Mouse (Mus musculus) heart, embryonic 14.5 days (tissue): Measurements from ENCODE around the gene Gm44965. TPM values are rescaled to one million over a fixed set of nuclear protein-coding genes. Genes with fewer than 3 reads are reported as not detected.
"Not testable (repeated sequence)": the region's sequence is repeated elsewhere in the genome, so short reads cannot be mapped to it uniquely, and the experiment has no call there.

Experiments
- ATAC-seq: fragments of 200-750 bp; cut with Nextera tagmentation; 2 replicates; pipeline ENCODE4 v1.8.0; 2017; ENCODE audit warnings: low read depth, moderate TSS enrichment; ENCODE audit not compliant: insufficient number of reproducible peaks, insufficient read depth, low FRiP score
- H3K27ac ChIP-seq, 2 experiments: fragments of 200-500 bp in 1 of 2; fragments of 300-500 bp in 1 of 2; sonication (generic) in 1 of 2; replicated peaks in 1 of 2; 2 replicates each; pipeline ENCODE4 v1.5.1; 2012 to 2014; ENCODE audit warnings: low read depth in 2 of 2, low read length in 2 of 2, control low read depth in 1 of 2, mild to moderate bottlenecking in 1 of 2, mixed read lengths in 1 of 2; ENCODE audit not compliant: control insufficient read depth in 1 of 2, insufficient read depth in 1 of 2
- H3K27me3 ChIP-seq: fragments of 300-500 bp; sonication (generic); 2 replicates; pipeline ENCODE4 v1.6.1; 2014; ENCODE audit warnings: mild to moderate bottlenecking, low read length, control low read depth; ENCODE audit not compliant: control insufficient read depth, insufficient read depth
- H3K36me3 ChIP-seq: fragments of 300-500 bp; sonication (generic); 2 replicates; pipeline ENCODE4 v1.6.1; 2014; ENCODE audit warnings: mild to moderate bottlenecking, control low read depth, low read length, mixed read lengths; ENCODE audit not compliant: control insufficient read depth, insufficient read depth
- H3K4me1 ChIP-seq, 2 experiments: fragments of 200-500 bp in 1 of 2; fragments of 300-500 bp in 1 of 2; sonication (generic) in 1 of 2; 2 replicates each; pipeline ENCODE4 v1.6.1; 2012 to 2014; ENCODE audit warnings: low read length in 2 of 2, control low read depth in 1 of 2, mixed read lengths in 1 of 2; ENCODE audit not compliant: control insufficient read depth in 2 of 2, insufficient read depth in 2 of 2
- H3K4me2 ChIP-seq: fragments of 300-500 bp; sonication (generic); 2 replicates; pipeline ENCODE4 v1.6.1; 2014; ENCODE audit warnings: mild to moderate bottlenecking, low read length
- H3K4me3 ChIP-seq, 2 experiments: fragments of 200-500 bp in 1 of 2; fragments of 300-500 bp in 1 of 2; sonication (generic) in 1 of 2; 2 replicates each; pipeline ENCODE4 v1.5.1; 2012 to 2014; ENCODE audit warnings: low read length in 2 of 2, mild to moderate bottlenecking in 2 of 2, control low read depth in 1 of 2, low read depth in 1 of 2, moderate library complexity in 1 of 2; ENCODE audit not compliant: control insufficient read depth in 1 of 2, insufficient read depth in 1 of 2
- H3K9ac ChIP-seq: fragments of 300-500 bp; sonication (generic); 2 replicates; pipeline ENCODE4 v1.6.1; 2014; ENCODE audit warnings: mild to moderate bottlenecking, low read length
- H3K9me3 ChIP-seq: fragments of 300-500 bp; sonication (generic); 2 replicates; pipeline ENCODE4 v1.6.1; 2016; ENCODE audit warnings: low read length, control low read depth; ENCODE audit not compliant: control insufficient read depth
- WGBS: fragments of 180-500 bp; shearing (Covaris S2); extraction: QIAGEN DNeasy Blood & Tissue Kit; methylation state at CpG from one replicate; pipeline ENCODE4 v1.1.7; 2014; 5-methylcytosine and 5-hydroxymethylcytosine counted together
- polyA plus RNA-seq: library from polyadenylated mRNA; unstranded; fragments of >200 nt; fragmentation: Nextera tagmentation; extraction: Ambion mirVana; gene quantifications from 2 replicates; pipeline ENCODE4 v1.2.1, GENCODE M21; 2014

Gm44965 gene
- polyA plus RNA-seq, 1 experiment from 2014 or later, result 0.84 TPM

DNA sequence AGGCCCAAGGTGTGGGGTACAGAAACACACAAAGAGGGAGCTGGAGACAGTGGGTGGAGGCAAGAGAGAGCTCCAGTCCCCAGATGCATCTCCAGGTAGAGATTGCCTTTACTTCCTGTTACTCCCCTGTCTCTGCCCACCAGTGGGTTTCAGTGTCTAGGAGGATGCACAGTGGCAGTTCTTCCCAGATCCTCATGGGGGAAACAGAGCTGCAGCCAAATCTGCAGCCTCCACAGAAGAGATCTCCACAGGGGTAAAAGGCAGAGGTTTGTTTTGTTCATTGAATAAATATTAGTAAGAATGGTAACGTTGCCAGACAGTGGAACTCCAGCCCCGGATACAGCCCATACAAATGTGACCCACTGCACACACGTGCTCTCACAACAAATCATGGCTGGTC lies 16.9 kb downstream of the Gm44965 start:
- H3K9me3 ChIP-seq, result no peaks in the 10 kb centered on the region
- WGBS, result 88% methylated on average over 3 of the region's 3 CpGs
- H3K36me3 ChIP-seq, result peaks cover 20% of the 10 kb centered on the region
- no peak overlapping the region for H3K4me3 ChIP-seq
- no peaks in the 10 kb centered on the region for H3K27me3 ChIP-seq
- peaks cover 0 to 6% of the 10 kb centered on the region in 2 experiments; a peak in 1 of 4 replicates for H3K4me1 ChIP-seq
- ATAC-seq, result no peak
- no peak overlapping the region for H3K27ac ChIP-seq
- no peak overlapping the region for H3K9ac ChIP-seq
- no peak overlapping the region for H3K4me2 ChIP-seq

DNA sequence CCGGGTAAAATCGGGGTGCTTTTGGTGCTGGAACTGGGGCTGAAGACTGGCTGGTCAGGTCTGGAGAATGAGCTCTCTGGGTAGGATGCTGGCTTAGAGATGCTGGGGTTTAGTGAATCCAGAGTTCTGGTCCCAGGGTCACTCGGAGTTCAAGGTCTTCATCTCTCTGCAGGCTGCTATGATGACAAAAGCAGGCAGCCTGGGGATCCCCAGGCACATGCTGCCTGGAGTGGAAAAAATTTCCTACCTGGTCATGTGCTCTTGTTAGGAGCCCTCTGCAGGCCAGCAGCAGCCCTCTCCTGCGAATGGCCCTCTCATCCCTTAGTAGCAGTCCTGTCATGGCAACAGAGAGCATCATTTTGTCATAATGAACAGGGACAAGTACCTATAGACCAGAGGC lies 19.7 kb downstream of the Gm44965 start:
- H3K4me1 ChIP-seq, result peaks cover 0 to 6% of the 10 kb centered on the region in 2 experiments; a peak in 1 of 4 replicates
- peaks cover 20% of the 10 kb centered on the region for H3K36me3 ChIP-seq
- WGBS, result 74% methylated on average over 4 of the region's 4 CpGs
- H3K4me3 ChIP-seq, result no peak overlapping the region
- H3K9me3 ChIP-seq, result no peaks in the 10 kb centered on the region
- H3K27me3 ChIP-seq, result no peaks in the 10 kb centered on the region
- no peak overlapping the region for H3K27ac ChIP-seq
- no peak for ATAC-seq
- no peak overlapping the region for H3K9ac ChIP-seq
- no peak overlapping the region for H3K4me2 ChIP-seq

DNA sequence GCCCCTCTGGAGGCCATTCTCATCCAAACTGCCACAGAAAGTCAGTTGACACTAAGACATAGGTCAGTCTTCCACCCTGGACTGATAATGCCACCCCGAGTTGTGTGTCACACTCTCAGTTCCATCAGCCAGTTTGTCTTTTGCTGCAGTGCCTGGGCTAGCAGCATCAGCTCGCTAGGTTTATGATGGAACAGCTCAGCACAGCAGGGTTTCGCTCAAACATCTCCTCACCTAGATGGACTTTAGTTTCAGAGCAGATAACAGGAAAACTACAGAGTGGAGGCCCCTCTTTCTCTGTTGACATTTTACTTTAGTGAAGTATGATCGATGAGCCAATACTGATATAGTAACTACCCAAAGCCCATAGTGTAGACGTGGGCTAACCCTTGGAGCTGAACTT lies 21.0 kb downstream of the Gm44965 start:
- no peaks in the 10 kb centered on the region for H3K9me3 ChIP-seq
- H3K9ac ChIP-seq, result no peak overlapping the region
- no peak overlapping the region for H3K4me2 ChIP-seq
- no peak overlapping the region for H3K27ac ChIP-seq
- H3K4me1 ChIP-seq, result no peaks in the 10 kb centered on the region
- no peak overlapping the region for H3K4me3 ChIP-seq
- no peak for ATAC-seq
- no peaks in the 10 kb centered on the region for H3K27me3 ChIP-seq
- H3K36me3 ChIP-seq, result peaks cover 28% of the 10 kb centered on the region
- whole genome bisulfite sequencing, result 89% methylated on average over 5 of the region's 5 CpGs

DNA sequence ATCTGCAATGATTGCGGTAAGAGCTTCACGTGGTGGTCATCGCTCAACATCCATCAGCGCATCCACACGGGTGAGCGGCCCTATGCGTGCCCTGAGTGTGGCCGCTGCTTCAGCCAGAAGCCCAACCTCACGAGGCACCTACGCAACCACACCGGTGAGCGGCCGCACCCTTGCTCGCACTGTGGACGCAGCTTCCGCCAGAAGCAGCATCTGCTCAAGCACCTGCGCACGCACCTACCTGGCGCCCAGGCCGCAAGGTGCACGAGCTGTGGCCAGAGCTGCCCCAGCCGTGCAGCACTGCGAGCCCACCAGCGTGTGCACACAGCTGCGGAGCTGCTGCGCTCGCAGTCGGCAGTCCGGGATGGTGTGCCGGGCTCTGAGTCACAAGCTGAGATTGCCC lies 26.3 kb downstream of the Gm44965 start:
- Histone ChIP-seq H3K36me3 (peaks cover 31% of the 10 kb centered on the region), H3K4me2 (no peak overlapping the region), H3K9me3 (no peaks in the 10 kb centered on the region), H3K9ac (no peak overlapping the region), H3K4me1 (no peaks in the 10 kb centered on the region), H3K27me3 (peaks cover under 1% of the 10 kb centered on the region; the same call in 1 of the 2 replicates), H3K27ac (no peak overlapping the region), H3K4me3 (no peak overlapping the region)
- ATAC-seq, result no peak
- WGBS, result 91% methylated on average over 30 of the region's 30 CpGs

DNA sequence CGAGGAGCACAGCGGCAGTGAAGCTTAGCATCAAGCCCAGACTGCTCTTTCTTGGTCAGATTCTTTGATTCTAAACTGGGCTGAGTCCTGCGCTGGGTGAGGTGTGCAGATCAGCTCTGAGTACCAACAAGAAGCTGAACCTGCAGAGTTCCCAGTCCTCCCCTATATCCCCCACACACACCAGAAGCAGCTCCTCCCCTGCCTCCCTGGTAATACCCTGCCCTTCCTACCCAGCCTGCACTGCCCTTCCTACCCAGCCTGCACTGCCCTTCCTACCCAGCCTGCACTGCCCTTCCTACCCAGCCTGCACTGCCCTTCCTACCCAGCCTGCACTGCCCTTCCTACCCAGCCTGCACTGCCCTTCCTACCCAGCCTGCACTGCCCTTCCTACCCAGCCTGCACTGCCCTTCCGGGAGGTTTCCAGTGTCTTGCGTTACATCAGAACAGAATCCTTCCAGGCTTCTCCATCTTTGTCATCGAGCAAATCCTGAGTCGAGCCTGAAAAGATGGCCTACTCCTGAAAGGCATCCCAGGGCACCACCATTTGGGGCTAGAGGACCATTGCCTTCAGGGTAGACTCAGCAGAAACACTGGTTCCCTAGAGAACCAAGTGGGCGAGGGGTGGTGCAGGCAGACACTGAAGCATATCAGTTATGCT lies 28.6 kb downstream of the Gm44965 start:
- not testable (repeated sequence) for H3K27me3 ChIP-seq, H3K9ac ChIP-seq, H3K9me3 ChIP-seq, H3K4me3 ChIP-seq, H3K4me2 ChIP-seq, H3K27ac ChIP-seq, H3K4me1 ChIP-seq, ATAC-seq
- peaks cover 30% of the 10 kb centered on the region for H3K36me3 ChIP-seq
- 81% methylated on average over 8 of the region's 8 CpGs for WGBS

DNA sequence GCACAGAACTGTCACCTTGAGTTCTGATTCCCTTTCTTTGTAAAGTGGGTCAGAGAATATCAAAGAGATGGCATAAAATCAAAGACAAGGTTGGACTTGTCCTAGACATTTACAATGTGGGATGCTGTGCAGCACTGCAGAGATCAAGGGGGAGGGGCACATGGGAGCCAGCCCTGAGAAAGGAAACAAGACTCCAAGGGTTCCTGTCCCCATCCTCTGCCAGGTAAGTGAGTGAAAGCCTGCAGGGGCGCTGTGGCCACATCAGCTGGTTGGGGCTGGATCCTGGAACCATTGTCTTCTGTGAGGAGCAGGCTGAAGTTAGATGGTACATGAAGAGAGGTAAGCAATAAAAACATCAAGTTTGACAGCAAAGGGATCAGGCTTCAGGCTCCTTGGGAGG lies 29.7 kb downstream of the Gm44965 start:
- Histone ChIP-seq H3K4me3 (no peak overlapping the region), H3K27ac (no peak overlapping the region), H3K9me3 (no peaks in the 10 kb centered on the region), H3K27me3 (peaks cover 12% of the 10 kb centered on the region; the same call in 1 of the 2 replicates), H3K36me3 (peaks cover 30% of the 10 kb centered on the region), H3K4me1 (peaks cover 5% of the 10 kb centered on the region in 2 experiments; a peak in 3 of 4 replicates), H3K4me2 (no peak overlapping the region), H3K9ac (no peak overlapping the region)
- WGBS, result 36% methylated on average over 1 of the region's 1 CpGs
- no peak for ATAC-seq

DNA sequence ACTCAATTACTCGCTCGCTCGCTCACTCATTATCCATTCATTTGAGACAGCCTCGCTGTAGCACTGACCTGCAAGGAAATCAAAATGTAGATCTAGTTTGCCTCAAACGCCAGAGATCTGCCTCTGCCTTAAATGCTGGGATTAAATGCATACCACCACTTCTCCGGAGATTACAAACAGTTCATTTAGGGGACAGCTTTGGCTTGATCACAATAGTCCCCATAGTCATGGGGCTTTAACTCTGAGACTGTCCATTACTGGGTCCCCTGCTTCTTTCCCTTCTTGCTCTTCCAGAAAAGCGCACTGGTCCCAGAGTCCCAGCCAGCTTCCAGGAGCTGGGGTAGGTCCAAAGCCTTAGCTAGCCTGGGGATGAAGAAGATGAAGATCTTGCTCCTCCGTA lies 32.7 kb downstream of the Gm44965 start, which contains the start of gene AI854703:
AI854703 (plus strand) TSS at position 301 of the 400 bp plus-strand sequence.
- peaks cover 21% of the 10 kb centered on the region; the same call in 1 of the 2 replicates for H3K27me3 ChIP-seq

More for the DNA sequence above, 32.7 kb downstream of the Gm44965 start, which contains the start of gene AI854703:
- 33% methylated on average over 8 of the region's 8 CpGs for WGBS
- peaks cover 5% of the 10 kb centered on the region for H3K36me3 ChIP-seq
- H3K4me2 ChIP-seq, result peak within 1 kb of the TSS; percentile 92
- no peak within 1 kb of the TSS for H3K27ac ChIP-seq
- no peak for ATAC-seq
- peaks cover 17 to 20% of the 10 kb centered on the region in 2 experiments; a peak in 3 of 4 replicates for H3K4me1 ChIP-seq
- H3K9ac ChIP-seq, result peak within 1 kb of the TSS; percentile 66
- H3K4me3 ChIP-seq, result peak within 1 kb of the TSS; percentile 49 to 56
- no peaks in the 10 kb centered on the region for H3K9me3 ChIP-seq
